Mouse (Mus musculus) liver, embryonic 14.5 days (tissue): ENCODE measurements around the gene Lhfpl5. TPM values are rescaled to one million over a fixed set of nuclear protein-coding genes. Genes with fewer than 3 reads are reported as not detected.
A peak's percentile ranks its signal among the peaks of the same experiment; 100 is the strongest.

ENCODE experiments used
- ATAC-seq: fragments of 200-750 bp; cut with Nextera tagmentation; 2 replicates; pipeline ENCODE4 v1.8.0; 2017; ENCODE audit warnings: moderate number of reproducible peaks, mild to moderate bottlenecking, moderate library complexity; ENCODE audit not compliant: insufficient read depth
- DNase-seq, 3 experiments: peaks; one replicate each; pipeline ENCODE4 v3.0.0-alpha.2; 2012 to 2013; ENCODE audit warnings: low read depth in 3 of 3, low spot score in 3 of 3
- H3K27ac ChIP-seq: fragments of 300-500 bp; sonication (generic); 2 replicates; pipeline ENCODE4 v1.5.1; 2014; ENCODE audit warnings: moderate library complexity, mild to moderate bottlenecking, control low read depth, inconsistent platforms
- H3K27me3 ChIP-seq: fragments of 300-500 bp; sonication (generic); 2 replicates; pipeline ENCODE4 v1.6.1; 2014; ENCODE audit warnings: mild to moderate bottlenecking, low read length, moderate library complexity; ENCODE audit not compliant: control insufficient read depth, insufficient read depth
- H3K36me3 ChIP-seq: fragments of 300-500 bp; sonication (generic); replicated peaks from 2 replicates; pipeline ENCODE4 v1.6.1; 2014; ENCODE audit warnings: low read depth; ENCODE audit not compliant: control insufficient read depth, insufficient read depth
- H3K4me1 ChIP-seq, 2 experiments: fragments of 200-500 bp in 1 of 2; fragments of 300-500 bp in 1 of 2; sonication (generic) in 1 of 2; replicated peaks; 2 replicates each; pipeline ENCODE4 v1.6.1; 2012 to 2014; ENCODE audit warnings: antibody characterized with exemption in 1 of 2, inconsistent platforms in 1 of 2, low read length in 1 of 2; ENCODE audit not compliant: control insufficient read depth in 2 of 2, insufficient read depth in 2 of 2
- H3K4me2 ChIP-seq: fragments of 300-500 bp; sonication (generic); 2 replicates; pipeline ENCODE4 v1.6.1; 2014; ENCODE audit warnings: low read depth, mild to moderate bottlenecking, control low read depth, moderate library complexity
- H3K4me3 ChIP-seq, 2 experiments: fragments of 200-500 bp in 1 of 2; fragments of 300-500 bp in 1 of 2; sonication (generic) in 1 of 2; 2 replicates each; pipeline ENCODE4 v1.5.1; 2012 to 2014; ENCODE audit warnings: low read depth in 2 of 2, low read length in 2 of 2, mild to moderate bottlenecking in 2 of 2, control low read depth in 1 of 2, inconsistent platforms in 1 of 2, moderate library complexity in 1 of 2; ENCODE audit not compliant: insufficient read depth in 1 of 2
- H3K9ac ChIP-seq: fragments of 300-500 bp; sonication (generic); replicated peaks from 2 replicates; pipeline ENCODE4 v1.6.1; 2014; ENCODE audit warnings: mild to moderate bottlenecking, control low read depth, moderate library complexity
- H3K9me3 ChIP-seq: fragments of 300-500 bp; sonication (generic); 2 replicates; pipeline ENCODE4 v1.6.1; 2016; ENCODE audit warnings: low read length, mixed read lengths; ENCODE audit not compliant: control insufficient read depth
- CTCF ChIP-seq: IDR thresholded peaks from 2 replicates; pipeline ENCODE4 v1.5.1; 2016; ENCODE audit warnings: antibody characterized with exemption, low read depth, control low read depth
- EP300 ChIP-seq: IDR thresholded peaks from 2 replicates; pipeline ENCODE4 v1.6.1; 2016; ENCODE audit warnings: antibody characterized with exemption, low read depth
- WGBS: fragments of 180-500 bp; shearing (Covaris S2); extraction: QIAGEN DNeasy Blood & Tissue Kit; methylation state at CpG from one replicate; pipeline ENCODE4 v1.1.7; 2014; ENCODE audit not compliant: insufficient replicate concordance; 5-methylcytosine and 5-hydroxymethylcytosine counted together
- polyA plus RNA-seq, 2 experiments: library from polyadenylated mRNA; depleted of rRNA in 1 of 2; stranded (reverse) in 1 of 2; unstranded in 1 of 2; fragments of >200 nt; fragmentation: Nextera tagmentation in 1 of 2; extraction: Ambion mirVana in 1 of 2; gene quantifications; 2 replicates each; pipeline versions ENCODE4 v1.2.1 to v1.2.3; 2012 to 2014

The Lhfpl5 gene
- polyA plus RNA-seq (2012; rRNA removed) (not detected in 2 replicates), polyA plus RNA-seq (2014; fragmentation: Nextera tagmentation; extraction: Ambion mirVana) (not detected in 2 replicates)

DNA sequence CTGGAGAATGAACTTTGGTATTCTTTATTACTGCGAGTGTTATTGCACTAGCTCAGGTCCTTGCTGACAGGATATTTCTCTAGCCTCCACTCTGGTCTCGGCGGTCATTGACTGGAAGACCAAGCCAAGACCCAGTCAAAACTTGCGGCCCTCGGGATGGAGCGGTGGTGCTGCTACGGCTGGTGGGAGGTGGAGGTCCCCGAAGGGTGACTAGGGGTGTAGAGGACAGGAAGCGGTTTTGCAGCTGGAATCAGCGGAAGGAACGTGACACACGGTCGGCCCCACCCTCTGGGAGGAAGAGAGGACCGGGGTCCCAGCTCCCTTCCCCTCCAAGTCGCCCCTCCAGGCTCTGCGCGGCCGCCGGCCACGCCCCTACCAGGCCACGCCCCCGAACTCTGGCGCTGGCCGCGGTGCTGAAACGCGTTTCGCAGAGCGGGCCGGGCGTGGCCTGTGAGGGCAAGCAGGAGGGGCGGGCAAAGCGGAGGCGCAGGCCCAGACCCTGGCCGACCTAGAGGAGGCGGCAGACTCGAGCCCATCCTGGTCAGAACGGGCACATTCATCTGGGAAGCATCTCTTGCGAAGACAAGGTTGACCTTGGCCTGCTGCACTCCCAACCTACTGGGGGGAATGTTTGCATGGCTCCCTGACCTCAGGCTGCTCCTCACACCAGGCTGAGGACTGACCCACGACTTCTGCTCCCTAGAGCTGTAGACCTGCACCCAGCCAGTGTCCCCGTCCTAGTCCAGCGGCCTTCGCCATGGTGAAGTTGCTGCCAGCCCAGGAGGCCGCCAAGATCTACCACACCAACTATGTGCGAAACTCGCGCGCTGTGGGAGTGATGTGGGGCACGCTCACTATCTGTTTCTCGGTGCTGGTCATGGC lies at the start of gene Lhfpl5:
Gene Lhfpl5, plus strand, starts transcription at position 398 of the 882 bp plus-strand sequence.
- Histone ChIP-seq H3K9ac (no peak within 1 kb of the TSS), H3K4me2 (peak within 1 kb of the TSS; percentile 21; the same call in 1 of the 2 replicates), H3K36me3 (no peaks in the 10 kb centered on the region), H3K4me1 (0 out of 4 replicates have a peak, but pooled peaks cover 0 to 2% of the 10 kb centered on the region in 2 experiments), H3K27ac (no peak within 1 kb of the TSS), H3K27me3 (no peaks in the 10 kb centered on the region), H3K4me3 (no peak within 1 kb of the TSS), H3K9me3 (no peaks in the 10 kb centered on the region)
- TF ChIP-seq CTCF (no peak), EP300 (no peak)
- peak in 1 of 3 experiments; percentile 11 for DNase-seq
- ATAC-seq = peak; percentile 26; the same call in 1 of the 2 replicates
- WGBS = 13% methylated on average over 49 of the region's 50 CpGs

DNA sequence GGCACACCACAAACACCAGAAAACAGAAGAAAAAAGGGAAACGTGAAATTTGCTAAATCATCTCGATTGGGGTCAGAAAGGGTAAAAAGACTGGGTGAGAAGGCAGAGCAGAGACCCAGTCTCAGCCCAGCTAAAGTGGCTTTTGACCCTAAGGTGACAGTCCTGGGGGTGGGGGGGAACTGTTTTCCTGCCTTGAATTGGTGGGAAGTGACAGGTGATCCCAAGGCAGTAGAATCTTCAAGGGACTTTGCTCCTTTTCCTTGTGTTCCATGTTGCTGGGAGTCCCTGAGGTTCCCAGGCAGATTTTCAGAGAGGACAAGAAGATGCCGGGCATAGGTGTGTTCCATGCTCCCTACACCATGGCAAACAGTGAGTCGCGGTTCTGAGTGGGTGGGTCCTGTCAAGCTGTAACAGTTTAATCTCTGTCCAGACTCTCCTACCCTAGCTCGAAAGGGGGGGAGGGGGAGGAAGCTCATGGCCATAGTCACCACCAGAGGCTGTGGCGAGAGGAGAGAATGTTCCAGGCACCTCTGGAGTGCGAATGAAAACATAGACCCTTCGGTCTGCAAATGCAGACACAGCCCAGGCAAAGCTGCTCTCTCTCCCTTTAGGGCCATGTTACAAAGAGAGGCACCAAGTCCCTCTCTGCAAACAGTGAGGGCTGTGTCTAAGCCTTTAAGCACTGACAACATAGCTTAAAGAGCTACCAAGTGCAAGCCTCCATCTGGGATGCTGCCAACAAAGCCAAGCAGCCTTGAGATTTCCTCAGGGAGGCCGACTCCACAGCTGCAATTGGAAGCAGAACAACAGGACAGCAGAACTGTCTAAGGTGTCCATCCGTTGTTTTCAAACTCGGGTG lies 48.0 kb upstream of the Lhfpl5 start:
- 0 out of 4 replicates have a peak overlapping the region, but pooled peaks of 1 of the 2 experiments have one; percentile 11 for H3K4me3 ChIP-seq
- 27% methylated on average over 12 of the region's 12 CpGs for WGBS
- no peak for ATAC-seq
- no peaks in the 10 kb centered on the region for H3K36me3 ChIP-seq
- TF ChIP-seq EP300 = no peak
- no peak overlapping the region for H3K9ac ChIP-seq
- no peaks in the 10 kb centered on the region for H3K9me3 ChIP-seq
- peaks cover 0 to 12% of the 10 kb centered on the region in 2 experiments; a peak in 2 of 4 replicates for H3K4me1 ChIP-seq
- H3K27me3 ChIP-seq = peaks cover 9% of the 10 kb centered on the region; the same call in 1 of the 2 replicates
- no peak for DNase-seq
- H3K27ac ChIP-seq = no peak overlapping the region
- H3K4me2 ChIP-seq = no peak overlapping the region

DNA sequence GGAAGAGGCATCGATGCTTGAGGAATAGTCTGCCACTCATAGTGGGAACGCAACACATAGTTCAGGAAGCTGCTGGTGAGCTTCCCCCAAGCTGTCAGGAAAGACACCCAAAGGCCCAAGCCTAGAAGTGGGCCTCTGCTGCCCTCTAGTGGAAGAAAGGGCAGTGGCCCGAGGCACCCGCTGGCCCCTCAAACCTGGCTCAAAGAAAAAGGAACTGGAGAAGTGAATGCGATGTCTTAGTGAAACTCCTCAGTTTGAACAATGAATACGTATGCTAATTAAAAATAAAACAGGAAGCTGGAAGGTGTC lies 47.4 kb upstream of the Lhfpl5 start:
- no peaks in the 10 kb centered on the region for H3K36me3 ChIP-seq
- 1% methylated on average over 6 of the region's 6 CpGs for WGBS
- H3K9me3 ChIP-seq = no peaks in the 10 kb centered on the region
- peaks cover 0 to 12% of the 10 kb centered on the region in 2 experiments; a peak in 2 of 4 replicates for H3K4me1 ChIP-seq
- peaks cover 6% of the 10 kb centered on the region; the same call in 1 of the 2 replicates for H3K27me3 ChIP-seq
- 0 out of 4 replicates have a peak overlapping the region, but pooled peaks of 1 of the 2 experiments have one; percentile 11 for H3K4me3 ChIP-seq
- H3K4me2 ChIP-seq = no peak overlapping the region
- no peak overlapping the region for H3K9ac ChIP-seq
- H3K27ac ChIP-seq = no peak overlapping the region
- ATAC-seq = no peak
- TF ChIP-seq CTCF (peak; percentile 96), EP300 (no peak)
- peak in 2 of 3 experiments; percentile 41 to 46 for DNase-seq

DNA sequence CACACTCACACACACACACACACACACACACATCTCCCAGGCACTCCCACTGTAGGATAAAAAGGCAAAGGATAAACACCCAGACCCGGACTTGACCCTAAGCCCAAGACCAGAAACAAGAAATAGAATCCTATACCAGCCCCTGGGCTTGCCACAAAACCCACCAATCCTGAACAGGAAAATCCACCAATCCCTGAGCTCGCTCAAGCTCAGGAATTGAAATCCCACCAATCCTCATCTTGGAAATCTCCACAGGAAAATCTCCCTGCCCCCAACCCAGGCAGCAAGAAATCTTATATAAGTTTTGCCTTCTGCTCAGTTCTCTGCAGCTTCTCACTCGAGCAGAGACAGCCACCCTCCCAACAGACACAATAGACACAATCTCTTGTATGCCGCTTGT lies 46.3 kb upstream of the Lhfpl5 start:
- Histone ChIP-seq H3K4me3 (no peak overlapping the region), H3K9ac (no peak overlapping the region), H3K9me3 (no peaks in the 10 kb centered on the region), H3K27me3 (no peaks in the 10 kb centered on the region), H3K27ac (no peak overlapping the region), H3K4me1 (peaks cover 0 to 9% of the 10 kb centered on the region in 2 experiments; a peak in 1 of 4 replicates), H3K36me3 (no peaks in the 10 kb centered on the region), H3K4me2 (no peak overlapping the region)
- no peak for TF ChIP-seq CTCF
- TF ChIP-seq EP300 = no peak
- no peak for ATAC-seq
- DNase-seq = no peak
- WGBS = 58% methylated on average over 4 of the region's 4 CpGs
